Mouse (Mus musculus): ENCODE measurements at regions not wholly inside any gene's neighbourhood (a gene's known extent, or its start where the extent isn't known, plus 50 kb on each side); places are given as distances from the start of the nearest gene placed in this dataset.

DNA sequence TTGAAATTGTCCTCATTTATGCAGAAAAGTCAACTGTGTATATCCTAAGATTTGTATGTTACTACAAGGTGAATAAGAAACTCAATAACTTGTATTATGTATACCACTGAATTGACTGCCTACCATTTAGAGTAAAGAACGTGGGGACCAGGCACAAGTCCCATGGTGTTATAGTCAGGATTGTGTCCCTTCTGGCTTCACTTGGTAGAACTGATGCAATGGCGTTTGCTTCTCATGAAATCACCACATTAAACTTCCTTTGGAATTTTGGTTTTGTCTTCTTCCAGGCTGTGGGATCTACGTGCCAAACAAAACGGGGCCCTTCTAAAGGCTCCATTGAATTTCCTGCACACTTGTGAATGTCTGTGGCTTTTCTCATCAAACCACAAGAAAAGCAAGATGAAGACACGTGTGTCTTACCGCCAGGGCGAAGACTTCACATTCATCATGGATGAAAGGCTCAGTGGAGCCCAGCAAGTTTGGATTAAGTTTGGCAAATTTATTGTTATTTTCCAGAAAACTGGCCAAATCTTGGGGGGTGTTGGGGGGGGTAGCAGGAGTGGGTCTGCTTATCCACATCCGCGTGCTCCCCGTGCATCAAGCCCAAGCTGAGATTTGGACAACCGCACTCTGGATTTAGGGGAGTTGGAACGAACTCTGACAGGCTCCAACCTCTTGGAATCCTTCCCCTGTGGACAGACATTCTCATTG, 353.3 kb downstream of the Ankrd50 start:
- no peak for DNase-seq (ENCODE audit: low spot score in 2 of 2)

DNA sequence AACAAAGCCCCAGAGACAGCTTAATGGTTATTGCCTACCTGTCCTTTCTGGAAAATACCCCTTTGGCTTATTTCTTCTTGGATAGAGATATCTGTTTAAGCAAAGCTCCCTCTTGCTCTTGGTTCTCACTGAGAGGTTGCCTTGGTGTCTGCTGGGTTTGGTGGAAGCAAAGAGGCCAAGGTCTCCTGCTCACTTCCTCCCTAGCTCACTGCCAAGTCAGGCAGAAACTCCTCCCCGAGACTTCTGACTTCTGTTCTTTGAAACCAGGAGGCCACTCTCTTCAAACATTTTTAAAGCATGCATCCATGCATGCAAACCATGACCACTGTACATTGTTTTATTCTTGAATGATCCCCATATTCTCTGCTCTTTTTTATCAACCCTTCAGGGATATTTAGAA, 354.6 kb downstream of the Ankrd50 start:
- DNase-seq (ENCODE audit: low spot score in 2 of 2), result no peak

DNA sequence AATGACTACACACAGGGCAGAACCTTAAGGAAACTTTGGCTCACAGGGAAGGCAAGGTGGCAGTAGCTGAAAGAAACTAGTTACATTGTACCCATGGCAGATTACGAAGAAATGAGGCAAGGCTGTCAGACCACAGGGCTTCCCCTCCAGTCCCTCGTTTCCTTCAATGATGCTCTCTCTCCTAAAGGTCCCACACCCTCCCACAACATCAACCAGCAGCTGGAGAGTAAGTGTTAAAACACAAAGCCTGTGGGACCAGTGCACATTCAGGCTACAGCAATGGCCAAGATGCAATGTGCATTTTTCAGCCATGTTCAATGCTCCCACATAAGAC, 355.5 kb downstream of the Ankrd50 start:
- no peak for DNase-seq (ENCODE audit: low spot score in 2 of 2)

DNA sequence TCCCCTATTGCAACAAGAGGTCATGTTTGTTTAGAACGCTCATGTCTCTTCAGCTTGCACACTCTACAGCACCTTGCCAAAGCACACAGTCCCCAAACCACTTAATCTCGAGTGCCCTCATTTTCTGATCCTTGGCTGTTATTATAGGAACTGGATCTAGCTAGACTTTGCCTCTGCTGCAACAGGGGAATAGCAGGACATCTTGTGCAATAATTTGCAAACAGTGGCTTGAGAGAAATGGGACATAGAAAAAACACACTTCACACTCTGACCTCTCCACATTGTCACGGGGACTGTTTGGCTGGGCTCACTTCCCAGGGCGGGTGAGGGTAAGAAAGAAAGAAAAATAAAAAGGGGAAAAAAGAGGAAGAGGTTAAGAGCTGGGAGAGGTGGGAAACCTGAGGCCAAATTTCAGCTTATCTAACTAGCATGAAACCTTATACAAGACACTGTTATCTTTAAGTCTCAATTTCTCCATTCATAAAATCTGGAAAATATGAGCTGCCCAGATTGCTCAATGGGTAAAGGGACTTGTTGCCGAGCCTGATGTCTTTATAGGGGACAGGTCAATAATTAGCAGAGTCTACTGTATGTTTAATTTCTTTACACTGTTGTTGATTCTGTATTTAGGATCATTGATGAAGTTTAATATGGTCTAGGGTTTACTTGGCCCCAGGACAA, 356.0 kb downstream of the Ankrd50 start:
- DNase-seq (ENCODE audit: low spot score in 2 of 2), result no peak

DNA sequence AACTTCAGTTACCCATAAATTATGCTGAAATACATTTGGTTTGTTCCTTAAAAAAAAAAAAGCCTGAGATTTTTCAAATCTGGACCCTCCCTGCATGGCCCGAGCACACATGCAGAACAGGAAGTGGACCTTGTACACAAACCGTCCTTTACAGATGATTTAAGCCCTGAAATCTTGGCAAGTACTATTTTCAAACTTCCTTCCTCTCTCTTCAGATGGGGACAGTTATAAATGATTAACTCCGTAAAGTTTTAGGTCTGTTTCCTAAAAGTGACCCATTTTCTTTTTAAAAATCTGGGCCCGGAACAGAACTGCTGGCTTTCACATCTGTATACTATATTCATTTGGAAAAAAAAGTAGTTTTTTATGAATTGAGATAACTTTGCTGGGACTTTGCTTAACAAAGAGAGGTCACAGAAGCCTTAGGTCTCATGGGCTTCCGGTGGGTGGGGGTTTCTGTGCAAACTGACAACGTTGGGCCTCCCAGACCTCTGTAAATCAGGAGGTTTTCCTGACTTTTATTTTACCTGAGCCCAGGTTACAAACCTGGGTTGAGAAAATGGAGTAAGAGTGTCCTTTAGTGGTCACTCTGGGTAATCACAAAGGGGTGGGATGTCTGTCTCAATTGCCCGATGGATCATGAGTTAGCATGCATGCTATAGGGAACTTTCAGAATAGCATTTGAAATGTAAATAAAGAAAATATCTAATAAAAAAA, 368.4 kb downstream of the Ankrd50 start:
- no peak for DNase-seq (ENCODE audit: low spot score in 2 of 2)

DNA sequence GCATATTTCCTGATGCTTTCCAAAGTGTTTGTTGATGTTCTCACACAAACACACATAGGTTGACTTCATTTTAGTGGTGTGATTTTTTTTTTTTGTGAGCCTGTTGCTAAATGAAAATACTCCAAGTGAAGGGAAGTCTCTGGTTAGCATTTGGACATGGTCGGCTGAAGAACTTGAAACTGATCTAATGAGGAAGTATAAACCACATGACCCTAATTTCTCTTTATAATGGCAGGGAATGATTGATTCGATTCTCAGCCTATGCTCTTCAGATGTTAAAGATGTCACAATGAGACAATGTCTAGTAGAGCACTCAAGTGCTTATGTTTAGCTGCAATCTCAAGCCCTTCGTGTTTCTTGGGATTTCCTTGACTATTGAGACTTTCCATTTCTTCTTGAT, 372.1 kb downstream of the Ankrd50 start:
- no peak for DNase-seq (ENCODE audit: low spot score in 2 of 2)

DNA sequence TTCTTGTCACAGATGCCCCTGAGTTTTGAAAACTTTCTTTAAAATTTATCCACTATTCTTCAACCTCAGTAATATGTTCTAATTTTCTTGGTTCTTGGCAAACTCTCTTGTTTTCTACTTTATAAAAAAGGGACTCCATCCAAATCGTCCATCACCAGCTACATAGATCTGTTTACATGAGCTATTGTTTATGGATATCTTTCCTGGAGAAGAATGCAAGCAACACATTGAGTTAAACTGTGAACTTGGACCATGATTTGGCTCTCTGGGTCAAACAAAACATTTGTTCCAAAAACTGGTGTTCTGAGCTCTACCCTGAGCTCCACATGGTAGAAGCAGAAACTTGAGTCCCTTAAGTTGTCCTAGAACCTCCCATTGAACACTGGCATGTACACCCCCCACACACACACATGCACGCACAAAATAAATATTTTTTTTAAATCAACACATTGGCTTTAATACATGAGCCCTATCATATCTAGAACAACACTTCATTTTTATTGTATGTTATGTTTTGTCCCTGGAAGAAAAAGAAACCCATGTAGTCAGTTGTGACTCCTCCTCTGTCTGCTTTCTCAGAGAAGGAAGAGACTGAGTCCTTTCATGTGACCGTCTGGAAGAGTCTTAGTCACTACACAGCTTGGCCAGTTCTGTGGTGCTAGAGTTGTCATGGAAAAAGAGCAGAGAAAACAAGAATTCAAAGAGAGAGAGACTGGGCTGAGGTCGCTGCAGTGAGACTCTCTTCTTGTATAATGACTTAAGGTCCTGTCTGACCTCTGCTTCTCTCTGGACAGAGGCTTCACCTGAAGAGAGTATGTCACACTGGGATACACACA, 379.4 kb downstream of the Ankrd50 start:
- DNase-seq (ENCODE audit: low spot score in 2 of 2), result no peak

DNA sequence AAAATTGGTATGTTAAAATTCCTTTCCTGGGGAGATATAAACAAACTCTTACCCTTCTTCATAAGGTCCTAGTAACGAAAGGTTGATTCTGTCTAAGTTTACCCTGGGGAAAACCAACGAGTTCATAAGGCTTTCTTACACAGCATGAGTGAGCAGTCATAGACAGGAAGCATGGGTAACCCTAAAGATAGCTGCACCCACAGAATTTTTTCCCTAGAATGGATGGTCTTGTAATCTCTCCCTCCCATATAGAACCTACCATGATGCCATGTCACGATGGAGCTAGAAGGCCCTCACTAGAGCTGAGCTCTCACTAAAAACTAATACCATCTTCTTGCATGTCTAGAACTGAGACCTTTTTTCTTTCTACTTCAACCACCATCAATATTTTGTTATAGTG, 380.1 kb upstream of the Gm5148 start:
- no peak for DNase-seq (ENCODE audit: low spot score in 2 of 2)

DNA sequence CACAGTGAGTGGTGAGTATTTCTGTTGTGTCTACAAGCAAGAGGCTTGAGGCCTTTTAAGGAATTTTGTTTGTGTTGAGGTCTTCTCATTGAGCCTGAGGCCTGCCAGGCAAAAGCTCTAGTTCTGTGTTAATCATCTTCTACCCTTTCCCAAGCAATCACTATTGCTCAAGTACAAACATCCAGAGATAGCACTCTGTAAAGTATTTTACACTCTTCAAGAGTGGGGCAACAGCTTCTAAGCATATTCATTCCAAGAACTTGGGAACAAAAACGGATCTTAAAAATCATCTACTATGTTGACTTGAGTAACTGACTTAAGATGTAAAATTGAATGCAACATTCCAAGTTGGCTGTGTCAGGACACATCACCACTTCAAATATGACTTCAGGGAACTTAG, 378.7 kb upstream of the Gm5148 start:
- DNase-seq (ENCODE audit: low spot score in 2 of 2), result no peak

DNA sequence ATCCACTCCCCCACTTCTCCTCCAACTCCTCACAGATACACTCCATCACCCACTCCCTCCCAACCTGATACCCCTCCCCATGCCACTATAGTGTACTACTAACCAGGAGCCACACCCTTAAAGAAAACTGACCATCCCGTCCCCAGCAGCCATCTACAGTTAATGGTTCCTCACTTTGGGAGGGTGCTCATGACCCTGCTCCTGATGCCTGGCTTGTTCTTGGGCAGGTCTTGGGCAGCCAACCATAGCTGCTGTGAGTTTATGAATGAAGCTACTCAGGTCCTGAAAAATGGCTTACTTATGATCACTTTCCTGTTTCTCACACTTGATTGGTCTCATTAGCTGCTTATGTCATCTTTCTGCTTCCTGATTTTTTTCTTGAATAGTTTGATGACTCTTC, 377.9 kb upstream of the Gm5148 start:
- DNase-seq (ENCODE audit: low spot score in 2 of 2), result no peak

DNA sequence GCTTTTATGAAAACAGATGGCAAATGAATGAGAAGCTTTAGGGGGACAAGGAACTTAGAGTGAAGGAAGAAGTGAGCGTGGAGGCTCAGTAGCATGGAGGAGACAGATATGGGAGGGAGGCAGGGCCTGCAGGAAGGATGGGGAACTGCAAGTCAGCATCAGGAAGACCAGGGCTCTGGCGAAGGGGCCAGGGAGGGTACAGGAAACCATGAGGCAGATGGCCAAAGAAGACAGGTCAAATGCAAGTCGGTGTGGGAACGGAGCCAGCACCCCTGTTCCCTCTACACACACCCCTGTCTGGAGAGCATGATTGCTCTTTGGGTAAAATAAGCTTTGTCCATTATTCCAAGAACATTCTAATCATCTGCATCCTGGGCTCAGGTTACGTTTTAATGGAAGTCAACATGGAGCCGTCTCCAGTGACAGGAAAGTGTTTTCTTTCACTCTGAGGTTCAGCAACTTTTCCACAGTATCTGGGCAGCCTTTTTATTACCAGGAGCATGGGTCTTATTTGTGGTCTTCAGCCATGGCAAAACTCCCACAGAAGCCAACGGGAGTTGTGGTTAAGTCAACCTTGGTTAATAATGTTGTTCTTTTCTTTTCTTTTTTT, 370.2 kb upstream of the Gm5148 start:
- DNase-seq (ENCODE audit: low spot score in 2 of 2), result peak in 1 of 2 experiments; percentile 9

DNA sequence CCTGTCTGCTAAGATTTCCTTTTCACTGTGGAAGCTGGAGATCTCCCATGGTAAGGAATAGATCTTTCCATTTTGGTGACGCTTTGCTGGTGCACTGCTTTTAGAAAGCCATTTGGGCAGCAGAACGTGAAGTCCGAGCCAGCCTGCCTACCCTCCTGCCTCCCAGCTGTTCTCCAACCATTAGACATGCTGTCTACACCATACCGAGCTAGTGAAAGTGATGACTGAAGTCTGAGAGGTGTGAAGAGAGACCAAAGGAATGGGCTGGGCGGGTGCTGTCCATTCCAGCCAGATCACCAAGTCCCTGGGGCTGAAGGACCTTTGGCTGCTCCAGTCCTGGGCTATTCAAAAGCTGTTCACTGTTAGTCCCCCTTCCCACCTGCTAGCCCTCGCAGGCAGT, 360.3 kb upstream of the Gm5148 start:
- DNase-seq (ENCODE audit: low spot score in 2 of 2), result peak in 1 of 2 experiments; percentile 4

DNA sequence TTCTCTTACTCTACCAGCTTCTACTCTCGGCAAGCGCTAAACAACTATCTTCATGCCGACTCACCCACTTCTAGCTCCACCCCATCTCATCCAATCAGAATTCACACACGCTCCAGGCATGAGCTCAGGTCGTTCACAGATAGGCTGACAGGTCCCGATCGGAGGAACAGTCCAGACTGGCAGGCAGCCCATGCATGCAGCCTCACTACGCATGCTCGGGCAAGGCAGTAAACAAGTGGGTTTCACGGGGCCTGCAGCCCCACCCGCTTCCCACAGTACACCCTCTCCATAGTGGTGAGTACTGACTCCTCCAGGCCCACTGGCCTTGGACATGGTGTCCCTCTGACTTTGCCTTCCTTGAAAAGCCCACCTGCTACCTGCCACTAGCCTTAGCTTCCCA, 358.1 kb upstream of the Gm5148 start:
- no peak for DNase-seq (ENCODE audit: low spot score in 2 of 2)

DNA sequence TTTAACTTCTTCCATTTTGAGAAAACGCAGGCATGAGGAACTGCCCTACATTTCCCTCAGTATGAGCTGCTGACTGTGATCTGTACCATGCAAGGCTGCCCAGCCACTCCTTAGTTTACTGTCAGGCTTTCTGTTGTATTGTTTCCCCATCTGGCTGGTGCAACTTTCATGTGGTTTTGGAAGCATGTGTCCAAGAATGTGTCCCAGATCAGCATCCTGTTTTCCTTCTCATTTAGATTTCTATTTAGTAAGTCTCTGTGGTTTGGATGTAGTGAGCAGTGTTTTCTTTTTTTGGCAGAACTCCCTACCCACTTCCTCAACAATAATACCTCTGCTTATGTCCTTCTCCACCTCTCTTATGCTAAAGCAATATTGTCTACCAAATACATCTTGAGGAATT, 352.5 kb upstream of the Gm5148 start:
- DNase-seq (ENCODE audit: low spot score in 2 of 2), result peak in 1 of 2 experiments; percentile 12

DNA sequence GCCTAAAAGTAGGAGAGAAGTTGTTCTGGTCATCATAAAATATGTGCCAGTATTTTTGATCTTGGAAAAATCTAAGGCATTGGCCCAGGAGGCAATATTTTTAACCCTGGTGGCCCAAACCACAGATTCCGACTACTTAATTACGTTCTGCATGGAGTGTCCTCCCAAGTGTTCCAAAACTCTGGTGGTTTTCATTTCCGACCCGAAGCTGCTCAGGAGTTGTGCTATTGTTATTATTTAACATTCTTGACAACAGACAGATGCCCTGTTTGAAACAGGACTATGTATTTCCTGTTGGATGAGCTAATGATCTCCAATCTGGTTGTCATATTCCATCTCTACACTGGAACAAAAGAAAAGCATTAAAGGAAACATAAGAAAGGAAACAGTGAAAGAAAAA, 349.7 kb upstream of the Gm5148 start:
- DNase-seq (ENCODE audit: low spot score in 2 of 2), result no peak

DNA sequence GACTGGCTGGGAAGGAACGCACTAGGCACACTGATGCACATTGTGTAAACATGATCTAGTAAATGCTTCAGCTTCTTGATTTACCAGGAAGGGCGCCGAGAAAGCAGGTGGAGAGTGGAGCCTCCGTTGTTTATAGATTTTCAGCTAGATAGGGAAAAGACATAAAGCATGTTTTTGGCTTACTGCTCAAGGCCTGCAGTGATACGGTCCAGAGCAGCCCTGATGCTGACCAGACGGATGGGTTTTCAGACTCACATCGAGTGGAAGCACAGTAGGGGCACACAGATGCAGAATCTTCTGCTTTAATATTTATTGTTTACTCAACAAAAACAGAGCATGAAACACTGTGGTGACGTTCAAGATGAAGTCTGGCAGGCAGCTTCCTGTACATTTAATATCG, 331.3 kb upstream of the Gm5148 start:
- DNase-seq (ENCODE audit: low spot score in 2 of 2), result no peak

DNA sequence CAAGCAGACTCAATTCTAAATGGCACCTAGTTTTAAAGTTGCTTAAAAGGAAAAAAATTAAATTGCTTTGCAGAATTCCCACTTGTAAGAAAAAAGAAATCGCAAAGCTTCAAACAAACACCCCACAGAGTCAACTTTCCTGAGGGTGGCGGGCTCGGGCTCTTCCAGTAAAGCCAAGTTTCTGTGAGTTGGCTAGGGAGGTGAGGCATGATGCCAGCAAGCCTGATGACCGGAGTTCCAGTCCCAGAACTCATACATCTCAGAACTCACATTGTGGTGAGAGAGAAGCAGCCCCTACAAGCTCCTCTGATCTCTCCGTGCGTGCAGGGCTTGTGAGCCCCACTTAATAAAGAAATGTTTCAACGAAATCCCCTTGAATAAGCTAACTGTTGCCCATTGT, 328.7 kb upstream of the Gm5148 start:
- no peak for DNase-seq (ENCODE audit: low spot score in 2 of 2)

DNA sequence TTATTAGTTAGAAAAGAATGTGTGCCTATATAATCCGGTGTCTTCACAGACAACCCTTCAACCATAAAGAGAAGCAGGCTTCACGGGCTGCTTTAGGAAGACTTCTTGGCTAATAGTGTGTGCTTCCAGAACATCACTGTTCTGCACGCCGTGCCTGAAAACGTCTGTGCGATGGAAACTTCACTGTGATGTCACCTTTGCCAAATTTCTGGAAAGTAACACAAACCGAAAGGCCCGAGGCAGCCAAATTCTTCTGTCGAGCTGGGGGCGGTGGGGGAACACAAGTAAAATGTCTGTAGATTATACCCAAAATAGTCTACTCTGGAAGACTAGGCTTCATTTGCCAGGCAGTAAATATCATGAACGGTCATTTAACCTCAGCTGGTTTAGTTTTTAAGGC, 327.5 kb upstream of the Gm5148 start:
- DNase-seq (ENCODE audit: low spot score in 2 of 2), result peak in 1 of 2 experiments; percentile 8

DNA sequence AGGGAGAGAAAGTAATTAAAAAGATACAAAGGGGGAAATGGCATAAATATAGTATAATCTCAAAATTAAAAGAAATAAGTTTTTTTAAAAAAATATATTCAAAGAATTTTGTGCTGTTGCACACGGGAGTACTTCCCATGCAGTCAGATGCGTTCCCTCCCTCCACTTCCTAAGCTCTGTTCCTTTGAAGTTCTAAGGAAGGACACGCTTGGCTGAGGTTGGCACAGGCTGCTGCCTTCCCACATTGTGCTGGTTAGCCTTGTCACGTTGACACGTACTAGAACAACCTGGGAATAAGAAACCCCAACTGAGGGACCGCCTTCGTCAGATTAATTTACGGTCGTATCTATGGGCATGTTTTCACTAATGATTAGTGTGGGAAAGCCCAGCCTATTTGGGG, 326.6 kb upstream of the Gm5148 start:
- no peak for DNase-seq (ENCODE audit: low spot score in 2 of 2)

DNA sequence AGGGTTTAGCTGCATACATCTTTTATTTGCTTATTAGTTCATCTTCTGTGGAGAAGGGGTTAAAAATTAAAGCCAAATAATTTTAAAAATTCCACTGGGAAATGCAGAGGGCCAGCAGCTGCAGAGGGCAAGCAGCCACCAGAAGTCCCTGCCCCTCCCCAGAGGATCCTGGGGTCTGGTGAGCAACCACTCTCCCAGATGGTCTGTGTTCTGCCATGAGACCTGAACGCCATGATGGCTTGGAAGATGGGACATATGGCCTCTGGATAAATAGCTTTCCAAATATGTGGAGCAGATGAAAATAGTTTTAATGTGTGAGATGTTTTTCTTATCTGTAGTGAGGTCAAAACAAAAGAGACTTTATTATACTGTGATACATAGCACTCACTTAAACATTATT, 326.1 kb upstream of the Gm5148 start:
- no peak for DNase-seq (ENCODE audit: low spot score in 2 of 2)

DNA sequence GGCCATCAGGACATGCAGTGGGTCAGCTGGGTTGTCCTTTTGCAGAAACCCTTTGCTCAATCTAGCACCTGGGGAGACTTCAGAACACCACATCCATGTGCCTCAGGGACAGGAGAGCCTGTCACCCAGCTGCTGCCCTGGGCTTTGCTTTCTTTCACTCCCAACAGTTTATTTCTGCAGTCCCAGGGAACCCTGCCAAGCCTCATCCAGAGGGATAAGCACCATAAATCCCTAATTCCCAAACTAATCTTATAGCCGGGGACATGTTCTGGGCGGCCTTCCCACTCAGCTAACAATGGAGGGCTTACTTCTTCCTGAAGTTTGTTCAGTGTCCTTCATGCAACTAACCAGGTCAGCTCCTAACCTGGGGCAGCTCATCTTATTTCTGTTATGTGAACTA, 325.0 kb upstream of the Gm5148 start:
- DNase-seq (ENCODE audit: low spot score in 2 of 2), result no peak

DNA sequence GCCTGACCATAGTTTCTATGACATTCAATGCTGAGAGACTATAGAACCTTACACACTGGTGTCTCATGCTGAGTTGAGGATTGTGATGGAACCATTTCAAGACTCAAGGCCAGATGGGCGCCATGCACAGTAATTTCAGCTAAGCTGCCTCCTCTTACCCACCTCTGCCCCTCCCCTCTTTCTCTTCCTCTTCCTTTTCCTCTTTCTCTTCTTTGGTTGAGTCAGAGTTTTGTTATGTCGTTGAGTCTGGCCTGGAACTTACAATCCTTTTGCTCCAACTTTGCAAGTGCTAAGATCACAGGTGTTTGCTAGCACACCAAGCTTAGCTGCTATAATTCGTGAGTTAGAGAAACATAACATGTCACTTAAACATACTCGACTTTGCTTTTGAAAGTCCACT, 323.2 kb upstream of the Gm5148 start:
- DNase-seq (ENCODE audit: low spot score in 2 of 2), result no peak

Measured in right cerebral cortex, adult 2 months (tissue).